Mouse (Mus musculus) ES-E14 (cell line): ENCODE results near the gene Zbtb1.

Source experiments
- CHD2 ChIP-seq: IDR thresholded peaks from 2 replicates; pipeline ENCODE4 v1.6.1; 2014; ENCODE audit warnings: mild to moderate bottlenecking, low read depth, low read length, inconsistent platforms
- ZC3H11A ChIP-seq: IDR thresholded peaks from 2 replicates; pipeline ENCODE4 v1.6.1; 2012; ENCODE audit warnings: low read depth, mild to moderate bottlenecking, inconsistent platforms, low read length, borderline replicate concordance
- ZNF384 ChIP-seq: IDR thresholded peaks from 2 replicates; pipeline ENCODE4 v1.6.1; 2012; ENCODE audit warnings: low read depth, low read length, inconsistent platforms

- no peak for TF ChIP-seq ZNF384
- no peak for TF ChIP-seq CHD2
- no peak for TF ChIP-seq ZC3H11A
Observed at GRCm38 (mm10) chr12:76328567-76329354, 41.3 kb upstream of the Zbtb1 start.
